Mouse (Mus musculus): ENCODE measurements around the gene Ms4a4a.
"Not testable (repeated sequence)": the region's sequence is repeated elsewhere in the genome, so short reads cannot be mapped to it uniquely, and the experiment has no call there.

Ms4a4a gene

GRCm38 (mm10) chr19:11375273-11375672 lies at the start of gene Ms4a4a:
Gene Ms4a4a (plus strand): TSS chr19:11375523.
- no peak for DNase-seq (ENCODE audit: low spot score in 2 of 2)

GRCm38 (mm10) chr19:11335932-11336331 lies 39.4 kb upstream of the Ms4a4a start, which contains the start of gene Ms4a7:
Gene Ms4a7 (minus strand): TSS chr19:11336146.
- DNase-seq (ENCODE audit: low spot score in 2 of 2): no peak

DNA sequence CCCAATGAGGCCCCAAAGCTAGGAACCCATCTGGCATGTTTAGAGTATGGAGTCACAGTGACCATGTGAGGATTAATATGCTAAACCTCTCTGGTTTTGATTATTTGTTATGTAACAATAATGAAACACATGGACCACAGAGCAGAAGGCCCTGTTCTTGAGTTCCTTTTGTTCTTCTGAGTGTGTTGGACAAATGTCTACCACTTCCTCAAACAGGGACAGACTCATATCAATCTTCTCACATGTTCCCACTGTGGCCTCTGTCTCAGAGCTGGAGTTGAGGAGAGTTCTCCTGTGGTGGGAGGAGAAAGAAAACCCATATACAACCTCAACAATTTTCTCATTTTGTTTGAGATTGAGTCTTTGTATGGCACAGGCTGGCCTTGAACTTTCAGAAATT lies 32.2 kb upstream of the Ms4a4a start:
- no peak for DNase-seq (ENCODE audit: low spot score in 2 of 2)

DNA sequence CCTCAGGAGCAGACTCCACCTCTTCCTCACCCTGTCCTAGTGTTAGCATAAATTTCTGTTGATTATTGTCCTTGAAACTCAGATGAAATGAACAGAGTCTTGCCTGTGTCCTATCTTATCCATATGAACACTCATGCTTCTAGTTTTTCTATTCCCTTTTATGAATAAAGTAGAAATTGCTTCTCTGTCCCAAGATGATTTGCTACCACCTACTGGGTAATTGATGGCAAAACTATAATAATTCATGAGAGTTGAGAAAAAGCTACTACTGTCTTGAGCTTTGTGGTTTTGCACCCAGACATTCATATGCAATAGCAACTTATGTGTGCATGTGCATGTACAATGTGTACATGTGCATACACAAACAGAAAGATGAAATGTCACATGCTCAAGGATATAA lies 31.3 kb upstream of the Ms4a4a start:
- no peak for DNase-seq (ENCODE audit: low spot score in 2 of 2)

GRCm38 (mm10) chr19:11349698-11350481 lies 25.4 kb upstream of the Ms4a4a start:
- peak; percentile 26 to 32 for DNase-seq (ENCODE audit: low spot score in 2 of 2)

- no peak for DNase-seq (ENCODE audit: low spot score in 2 of 2)
These were observed 23.4 kb upstream of the Ms4a4a start for GRCm38 (mm10) chr19:11351878-11352277.

GRCm38 (mm10) chr19:11355730-11356129 lies 19.6 kb upstream of the Ms4a4a start:
- no peak for DNase-seq (ENCODE audit: low spot score in 2 of 2)

GRCm38 (mm10) chr19:11360106-11360505 lies 15.2 kb upstream of the Ms4a4a start:
- DNase-seq (ENCODE audit: low spot score in 2 of 2): no peak

DNA sequence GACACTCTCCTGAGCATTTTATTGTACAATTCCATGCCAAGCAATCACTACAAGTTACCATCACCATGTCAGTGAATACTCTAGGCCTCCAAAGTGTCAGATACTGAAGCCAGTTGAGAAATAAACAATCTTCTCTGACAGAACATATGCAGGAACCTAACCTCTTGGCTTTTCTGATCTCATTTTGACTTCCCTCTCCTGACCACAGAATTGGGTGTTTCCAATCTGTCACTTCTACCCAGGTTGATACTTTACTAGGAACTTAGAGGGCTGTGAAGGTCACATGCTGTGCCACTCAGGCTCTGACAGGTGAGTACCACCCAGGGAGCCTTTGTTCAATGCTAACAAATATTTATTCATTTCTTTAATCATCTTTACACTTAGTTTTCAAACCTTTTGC lies 13.3 kb upstream of the Ms4a4a start:
- no peak for DNase-seq (ENCODE audit: low spot score in 2 of 2)

GRCm38 (mm10) chr19:11368310-11368709 lies 7.0 kb upstream of the Ms4a4a start:
- no peak for DNase-seq (ENCODE audit: low spot score in 2 of 2)

- no peak for DNase-seq (ENCODE audit: low spot score in 2 of 2)
These were observed 4.1 kb upstream of the Ms4a4a start for GRCm38 (mm10) chr19:11371181-11371580.

DNA sequence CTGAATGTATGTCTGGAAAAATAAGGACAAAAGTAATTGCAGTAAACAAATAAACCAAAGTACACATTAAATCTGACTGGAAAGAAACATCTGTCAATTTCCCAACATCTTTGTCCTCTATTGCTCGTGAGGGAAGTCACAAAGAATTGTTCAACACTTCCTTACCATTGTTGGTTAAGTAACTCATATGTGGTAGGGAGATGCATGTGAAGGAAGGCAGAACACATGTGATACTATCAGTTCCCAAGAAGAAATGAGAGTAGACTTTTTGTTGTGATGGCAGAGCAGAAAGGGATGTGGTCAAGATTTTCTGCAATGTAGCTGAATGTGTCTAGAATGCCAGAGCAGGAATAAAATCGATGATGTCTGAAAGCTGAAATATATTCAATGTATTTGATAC lies 1.1 kb downstream of the Ms4a4a start:
- DNase-seq (ENCODE audit: low spot score in 2 of 2): no peak

- no peak for DNase-seq (ENCODE audit: low spot score in 2 of 2)
These were observed 11.8 kb downstream of the Ms4a4a start for GRCm38 (mm10) chr19:11387109-11387508.

GRCm38 (mm10) chr19:11387685-11388084 lies 12.4 kb downstream of the Ms4a4a start:
- no peak for DNase-seq (ENCODE audit: low spot score in 2 of 2)

DNA sequence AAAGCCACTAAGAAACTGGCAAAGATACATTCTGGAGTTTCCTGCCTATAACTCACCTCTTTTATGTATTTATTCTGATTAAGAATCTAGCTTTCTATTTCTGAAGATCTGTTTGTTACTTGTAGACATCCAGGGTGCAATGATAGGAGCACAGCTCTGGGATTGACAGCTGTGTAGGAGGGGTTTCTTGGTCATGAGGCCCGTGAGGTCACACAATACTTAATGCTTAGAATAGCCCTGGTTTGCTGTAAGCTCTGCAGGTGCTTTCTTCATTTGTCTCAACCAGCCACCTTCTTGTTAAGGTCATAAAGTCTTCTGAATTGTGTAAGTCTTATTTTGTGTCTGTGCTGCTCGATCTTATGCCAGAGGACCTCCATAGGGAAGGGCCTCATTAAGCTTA lies 13.6 kb downstream of the Ms4a4a start:
- no peak for DNase-seq (ENCODE audit: low spot score in 2 of 2)

- no peak for DNase-seq (ENCODE audit: low spot score in 2 of 2)
These were observed 20.4 kb downstream of the Ms4a4a start for GRCm38 (mm10) chr19:11395769-11396168.

GRCm38 (mm10) chr19:11404527-11404926 lies 29.2 kb downstream of the Ms4a4a start, which contains the start of gene Ms4a4c:
Gene Ms4a4c (plus strand): TSS chr19:11404770.
- DNase-seq (ENCODE audit: low spot score in 2 of 2): no peak

GRCm38 (mm10) chr19:11407428-11407827 lies 32.1 kb downstream of the Ms4a4a start:
- DNase-seq (ENCODE audit: low spot score in 2 of 2): no peak

DNA sequence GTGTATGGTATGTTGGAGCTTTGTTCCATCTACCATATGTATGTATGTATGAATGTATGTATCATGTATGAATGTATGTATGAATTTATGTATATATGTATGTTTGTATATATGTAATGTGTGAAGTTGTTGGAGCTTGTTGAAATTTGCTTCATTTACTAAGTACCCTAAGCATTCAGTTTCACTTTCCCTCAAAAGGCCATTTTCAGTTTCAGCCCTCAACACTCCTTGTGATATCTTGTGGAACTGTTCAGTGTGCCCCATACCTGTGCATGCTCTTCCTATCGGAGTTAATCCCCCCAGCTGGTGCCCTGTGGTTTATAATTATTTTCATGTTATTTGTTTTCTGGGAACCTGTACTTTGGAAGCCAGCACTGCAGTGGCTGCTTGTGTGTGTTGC lies 33.3 kb downstream of the Ms4a4a start:
- DNase-seq (ENCODE audit: low spot score in 2 of 2): no peak

GRCm38 (mm10) chr19:11411640-11412039 lies 36.3 kb downstream of the Ms4a4a start:
- DNase-seq (ENCODE audit: low spot score in 2 of 2): no peak

DNA sequence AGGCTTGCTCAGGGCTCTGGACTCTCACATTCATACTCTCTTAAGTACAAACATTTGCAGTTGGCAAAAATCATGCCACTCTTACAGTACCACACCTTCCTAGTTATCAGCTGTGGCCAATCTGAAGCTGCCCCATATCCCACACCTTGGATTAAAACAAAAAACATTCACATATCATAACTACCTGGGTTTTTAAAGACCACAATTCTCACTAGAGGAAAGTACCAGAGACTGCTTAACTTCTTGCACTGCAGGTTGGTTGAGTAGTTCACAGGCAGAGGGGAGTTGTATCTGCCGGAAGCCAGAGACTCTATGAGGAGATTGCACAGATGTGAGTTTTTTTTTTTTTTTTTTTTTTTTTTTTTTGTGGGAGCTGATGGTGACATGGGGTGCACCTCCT lies 38.8 kb downstream of the Ms4a4a start:
- DNase-seq (ENCODE audit: low spot score in 2 of 2): no peak

GRCm38 (mm10) chr19:11415581-11415980 lies 40.3 kb downstream of the Ms4a4a start:
- DNase-seq (ENCODE audit: low spot score in 2 of 2): no peak

DNA sequence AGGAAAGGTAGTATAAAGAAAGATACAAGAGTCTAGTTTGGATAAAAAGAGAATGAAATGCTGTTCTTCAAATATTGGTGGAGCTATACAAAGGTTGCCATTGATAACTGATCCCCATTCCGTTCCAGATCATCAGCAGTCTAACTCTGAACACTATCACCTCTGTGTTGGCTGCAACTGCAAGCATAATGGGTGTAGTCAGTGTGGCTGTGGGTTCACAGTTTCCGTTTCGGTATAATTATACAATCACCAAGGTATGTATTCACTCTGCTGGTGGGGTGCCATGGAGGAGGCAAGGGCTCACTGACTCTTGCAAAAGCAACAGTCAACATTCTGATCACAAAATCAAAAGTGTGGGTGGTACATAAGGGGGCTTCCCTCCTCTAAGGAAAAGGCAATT lies 43.5 kb downstream of the Ms4a4a start:
- not testable (repeated sequence) for DNase-seq (ENCODE audit: low spot score in 2 of 2)

DNA sequence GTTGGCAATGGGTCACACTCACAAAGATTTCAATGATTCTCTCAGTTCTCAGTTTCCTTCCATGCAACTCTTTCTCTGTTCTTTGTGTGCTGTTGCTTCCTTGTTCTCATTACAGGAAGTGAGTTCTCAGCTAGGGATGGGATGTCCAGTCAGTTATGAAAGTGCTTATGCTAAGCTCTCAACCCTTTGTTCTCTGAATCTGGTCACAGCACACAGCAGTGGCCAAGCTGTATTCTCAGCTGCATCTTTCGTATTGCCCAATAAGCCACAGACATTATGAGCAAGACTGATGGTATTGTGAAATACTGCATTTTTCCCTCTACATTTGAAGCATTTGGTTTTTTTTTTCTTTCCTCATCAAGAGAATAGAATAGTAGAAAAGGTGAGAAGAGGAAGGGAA lies 55.9 kb downstream of the Ms4a4a start:
- not testable (repeated sequence) for DNase-seq (ENCODE audit: low spot score in 2 of 2)
